Mouse (Mus musculus): Measurements from ENCODE around the gene Gm17581.

Gene Gm17581

GRCm38 (mm10) chr2:155691336-155691722 lies 44.3 kb downstream of the Gm17581 start:
- DNase-seq (ENCODE audit: low spot score): no peak

- DNase-seq (ENCODE audit: low spot score): no peak
These were observed 46.5 kb downstream of the Gm17581 start for GRCm38 (mm10) chr2:155689211-155689610.

GRCm38 (mm10) chr2:155687746-155688145 lies 47.9 kb downstream of the Gm17581 start:
- no peak for DNase-seq (ENCODE audit: low spot score)

GRCm38 (mm10) chr2:155686572-155686971 lies 49.1 kb downstream of the Gm17581 start:
- DNase-seq (ENCODE audit: low spot score): no peak
